Mouse (Mus musculus): Measurements from ENCODE around the gene Brpf1. TPM values are rescaled to one million over a fixed set of nuclear protein-coding genes. Genes with fewer than 3 reads are reported as not detected.

Brpf1 gene
- 10 to 100 TPM in 1 of 2 experiments, 1 to 10 TPM in 1; 3.4 to 11.1 TPM for polyA plus RNA-seq (2012; fragmentation: generic; extraction: Trizol)

DNA sequence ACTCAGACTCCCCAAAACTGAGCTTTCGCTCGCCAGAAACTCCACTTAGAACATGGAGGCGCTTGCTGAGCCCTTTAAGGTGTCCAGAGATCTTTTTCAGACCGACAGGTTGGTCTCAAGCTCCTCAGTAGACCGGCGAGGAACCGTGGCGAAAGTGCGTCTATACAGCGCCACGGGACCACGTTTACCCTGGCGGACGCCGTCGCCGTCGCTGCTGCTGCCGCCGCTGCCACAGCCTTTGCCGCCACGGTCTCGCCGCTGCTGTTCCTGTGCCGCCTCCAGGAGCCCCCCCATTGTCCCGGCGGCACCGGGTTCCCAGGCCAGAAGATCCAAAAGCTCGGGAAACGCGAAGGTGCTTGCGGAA, at the start of gene Brpf1:
Gene Brpf1, plus strand, starts transcription at position 152 of the 364 bp plus-strand sequence.

DNA sequence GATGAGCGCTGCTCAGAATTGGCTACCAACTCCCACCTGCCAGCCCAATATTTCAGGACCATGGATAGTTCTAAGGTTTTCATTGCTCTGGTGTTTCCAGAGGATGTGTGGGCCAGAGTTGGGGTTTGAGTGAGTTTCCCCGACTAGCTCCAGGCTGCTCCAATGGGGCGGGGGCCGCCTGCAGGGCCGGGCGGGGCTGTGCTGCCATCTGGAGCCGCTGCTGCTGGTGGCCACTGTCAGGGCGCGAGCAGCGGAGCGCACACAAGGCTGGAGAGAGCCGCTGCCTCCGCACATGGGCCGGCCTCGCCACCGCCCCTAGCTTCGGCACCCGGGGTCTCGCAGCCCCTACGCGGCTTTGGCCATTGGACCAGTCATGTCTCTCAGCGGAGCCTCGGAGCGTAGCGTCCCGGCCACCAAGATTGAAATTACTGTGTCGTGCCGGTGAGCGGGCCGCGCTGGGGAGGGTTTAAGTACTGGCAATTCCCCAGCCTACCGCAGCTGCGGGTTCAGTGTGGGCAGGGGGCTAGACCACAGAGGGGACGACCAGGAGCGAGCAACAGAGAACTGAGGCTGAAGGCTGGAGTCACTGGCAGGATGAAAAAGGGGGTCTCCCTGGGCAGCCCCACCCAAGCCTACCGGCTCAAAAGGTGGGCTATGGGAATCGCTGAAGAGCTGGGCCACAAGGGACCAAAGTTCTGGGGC, 24.7 kb upstream of the Brpf1 start, which contains the start of gene Cpne9:
Gene Cpne9, plus strand, starts transcription at position 207 of the 702 bp plus-strand sequence.

DNA sequence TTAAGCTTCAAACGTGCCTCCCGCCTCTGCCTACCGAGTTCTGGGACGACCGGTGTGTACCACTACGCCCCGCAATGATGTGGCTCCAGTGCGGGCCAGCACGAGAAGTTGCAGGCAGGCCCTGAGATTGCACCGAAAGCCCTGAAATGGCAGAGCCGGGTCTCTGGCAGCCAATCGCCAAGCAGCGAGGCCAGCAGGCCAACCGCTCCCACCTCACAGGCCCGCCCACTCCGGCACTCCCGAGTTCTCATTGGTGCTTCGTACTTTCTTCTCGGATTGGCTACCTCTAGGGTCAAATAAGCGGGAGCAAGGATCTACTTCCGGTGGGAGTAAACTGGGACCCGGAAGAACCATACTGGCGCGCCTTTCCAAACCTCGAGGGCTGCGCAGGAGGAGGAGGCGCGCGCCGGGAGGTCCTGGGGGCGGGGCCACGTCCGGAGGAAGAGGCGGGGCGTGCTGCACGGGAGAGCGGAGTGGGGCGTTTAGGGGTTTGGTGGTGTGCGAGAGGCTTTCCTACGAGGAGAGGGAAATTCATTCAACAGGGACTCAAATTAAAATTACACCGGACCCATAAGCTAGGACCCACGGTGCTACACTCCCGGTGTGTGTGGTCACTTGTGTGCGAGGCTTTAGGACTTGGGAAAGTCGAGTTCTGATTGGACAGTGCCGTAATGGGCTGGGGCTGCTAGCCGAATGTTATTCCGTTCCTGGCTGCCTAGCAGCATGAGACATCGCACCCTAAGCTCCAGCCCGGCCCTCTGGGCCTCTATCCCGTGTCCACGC, 19.8 kb downstream of the Brpf1 start, which contains the start of gene Ogg1:
Gene Ogg1, plus strand, starts transcription at position 440 of the 783 bp plus-strand sequence.

DNA sequence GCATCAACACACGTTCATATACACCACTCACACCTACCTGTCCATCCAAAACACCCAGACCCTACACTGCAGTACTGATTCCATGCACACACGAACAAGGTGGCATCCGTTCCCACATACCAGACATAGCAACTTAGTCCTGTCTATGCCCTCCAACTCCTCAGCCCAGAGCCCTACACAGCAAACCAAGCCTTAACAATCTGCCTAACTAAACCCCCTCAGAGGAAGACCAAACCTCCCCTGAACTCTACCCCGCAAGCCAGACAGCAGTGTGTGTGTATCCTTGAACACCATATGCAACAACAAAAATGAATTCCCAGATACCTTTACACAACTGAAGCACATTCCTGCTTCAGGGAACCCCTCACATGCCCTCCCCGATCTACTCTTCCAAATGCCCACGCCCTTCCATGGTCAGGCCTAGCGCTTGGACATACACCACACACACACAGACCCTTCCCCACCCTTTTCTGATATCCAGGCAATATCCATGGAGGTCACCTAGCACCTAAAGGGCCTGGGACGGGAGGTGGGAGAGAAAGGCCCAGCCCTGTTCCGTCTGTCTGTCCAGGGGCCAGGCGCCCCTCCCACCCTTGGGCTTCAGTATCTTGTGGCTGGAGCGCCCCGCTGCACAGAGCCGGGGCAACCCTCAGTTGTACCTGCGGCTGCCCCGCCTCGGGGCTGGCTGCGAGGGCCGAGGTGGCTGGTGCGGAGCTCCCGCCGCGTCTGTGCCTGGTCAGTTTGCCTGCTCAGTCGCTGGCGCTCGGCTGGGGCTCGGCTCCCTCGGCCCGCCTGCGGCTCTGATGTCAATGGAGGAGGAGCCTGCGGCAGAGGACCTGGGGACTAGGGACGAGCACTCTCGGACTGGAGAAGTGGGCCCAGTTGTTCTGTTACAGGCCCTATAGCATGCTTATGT, 36.5 kb downstream of the Brpf1 start, which contains the start of gene Camk1:
Gene Camk1, minus strand, starts transcription at position 808 of the 916 bp plus-strand sequence.

Other genes starting within 250 kb of the Brpf1 start
- 10 to 100 TPM in 1 of 2 experiments, 1 to 10 TPM in 1; 1.6 to 19.1 TPM for gene Setd5, start 229.8 kb upstream of the Brpf1 start, polyA plus RNA-seq (2012; fragmentation: generic; extraction: Trizol)
- gene Lhfpl4, start 111.8 kb upstream of the Brpf1 start, polyA plus RNA-seq (2012; fragmentation: generic; extraction: Trizol): 10 to 100 TPM in 1 of 2 experiments, 1 to 10 TPM in 1; 1.7 to 10.5 TPM
- gene Mtmr14, start 69.3 kb upstream of the Brpf1 start, polyA plus RNA-seq (2012; fragmentation: generic; extraction: Trizol): 10 to 100 TPM; 20.4 to 29.4 TPM
- under 1 TPM; 0.06 to 0.08 TPM for gene Cpne9, start 24.8 kb upstream of the Brpf1 start, polyA plus RNA-seq (2012; fragmentation: generic; extraction: Trizol)
- 10 to 100 TPM; 11.4 to 15.7 TPM for gene Ogg1, start 19.8 kb downstream of the Brpf1 start, polyA plus RNA-seq (2012; fragmentation: generic; extraction: Trizol)
- 100 to 1,000 TPM in 1 of 2 experiments, 10 to 100 TPM in 1; 64.5 to 122 TPM for gene Camk1, start 36.8 kb downstream of the Brpf1 start, polyA plus RNA-seq (2012; fragmentation: generic; extraction: Trizol)
- 10 to 100 TPM; 27.6 to 50.9 TPM for gene Tada3, start 70.7 kb downstream of the Brpf1 start, polyA plus RNA-seq (2012; fragmentation: generic; extraction: Trizol)
- gene Arpc4, start 71.0 kb downstream of the Brpf1 start, polyA plus RNA-seq (2012; fragmentation: generic; extraction: Trizol): 100 to 1,000 TPM; 222 to 331 TPM
- gene Ttll3, start 82.1 kb downstream of the Brpf1 start, polyA plus RNA-seq (2012; fragmentation: generic; extraction: Trizol): 1 to 10 TPM in 1 of 2 experiments, under 1 TPM in 1; 0.75 to 7.1 TPM
- gene Rpusd3, start 112.2 kb downstream of the Brpf1 start, polyA plus RNA-seq (2012; fragmentation: generic; extraction: Trizol): 10 to 100 TPM in 1 of 2 experiments, 1 to 10 TPM in 1; 7.3 to 13.4 TPM
- not detected for gene Cidec, start 128.6 kb downstream of the Brpf1 start, polyA plus RNA-seq (2012; fragmentation: generic; extraction: Trizol)
- 10 to 100 TPM; 43.5 to 47.0 TPM for gene Jagn1, start 135.4 kb downstream of the Brpf1 start, polyA plus RNA-seq (2012; fragmentation: generic; extraction: Trizol)
- under 1 TPM; 0.02 to 0.09 TPM for gene Il17re, start 151.3 kb downstream of the Brpf1 start, polyA plus RNA-seq (2012; fragmentation: generic; extraction: Trizol)
- 10 to 100 TPM; 54.5 to 79.0 TPM for gene Il17rc, start 164.3 kb downstream of the Brpf1 start, polyA plus RNA-seq (2012; fragmentation: generic; extraction: Trizol)
- gene Creld1, start 176.2 kb downstream of the Brpf1 start, polyA plus RNA-seq (2012; fragmentation: generic; extraction: Trizol): 1 to 10 TPM in 1 of 2 experiments, under 1 TPM in 1; 0.23 to 3.3 TPM
- under 1 TPM; 0.01 to 0.06 TPM for gene Prrt3, start 194.8 kb downstream of the Brpf1 start, polyA plus RNA-seq (2012; fragmentation: generic; extraction: Trizol)
- 10 to 100 TPM; 19.3 to 81.3 TPM for gene Emc3, start 224.5 kb downstream of the Brpf1 start, polyA plus RNA-seq (2012; fragmentation: generic; extraction: Trizol)
- gene Fancd2, start 224.5 kb downstream of the Brpf1 start, polyA plus RNA-seq (2012; fragmentation: generic; extraction: Trizol): 1 to 10 TPM in 1 of 2 experiments, under 1 TPM in 1; 0.62 to 2.8 TPM

All from C3H10T1/2 (cell line).